9 mouse cellular contexts compared by ENCODE assay signal in the genomic region with DNA sequence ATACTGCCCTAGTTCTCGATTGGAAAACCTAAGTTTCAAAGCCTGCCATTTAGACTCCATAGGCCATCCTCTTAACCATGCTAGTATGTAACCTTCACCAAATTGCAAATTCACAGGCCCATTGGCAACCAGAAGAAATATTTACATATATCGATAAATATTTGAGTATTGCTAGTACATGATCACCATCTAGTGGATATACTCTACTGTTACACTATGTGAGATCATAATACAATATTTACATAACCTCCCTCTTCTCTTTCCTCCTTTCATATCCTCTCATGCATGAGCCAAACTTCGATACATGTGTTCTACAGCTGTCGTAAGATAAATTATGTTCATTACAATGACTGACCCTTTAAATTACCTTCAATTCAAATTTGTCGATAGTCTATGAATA. TPM values are rescaled to one million over a fixed set of nuclear protein-coding genes. Genes with fewer than 3 reads are reported as not detected.
DNase-seq lines count a peak whose midpoint lies in the region; ATAC-seq and TF ChIP-seq lines count a peak whose summit lies in the region.
"Had no signal": no experiment of that assay in that cellular context is flagged by ENCODE, and none has a peak within 500 bp of the region (broad histone marks: within the 10 kb centered on the region; RNA-seq: fewer than 3 reads in every experiment).

No protein-coding gene starts in this region.

- no peak overlapping the region for H3K27ac ChIP-seq in kidney, postnatal 0 days
- H3K27ac ChIP-seq in intestine, postnatal 0 days (ENCODE audit: low read depth, low read length): no peak overlapping the region
- no peak overlapping the region for H3K27ac ChIP-seq in neural tube, embryonic 14.5 days (ENCODE audit: low read depth, low read length)
- H3K27ac ChIP-seq in kidney, embryonic 16.5 days (ENCODE audit: low read length): no peak overlapping the region

- H3K27me3 ChIP-seq in kidney, postnatal 0 days (ENCODE audit: insufficient read depth, low read length): no peaks in the 10 kb centered on the region
- H3K27me3 ChIP-seq in intestine, postnatal 0 days (replicated peaks; ENCODE audit: control insufficient read depth, insufficient read depth, low read length): no peaks in the 10 kb centered on the region
- H3K27me3 ChIP-seq in neural tube, embryonic 14.5 days (ENCODE audit: control insufficient read depth, insufficient read depth, low read length): no peaks in the 10 kb centered on the region
- H3K27me3 ChIP-seq in kidney, embryonic 16.5 days (ENCODE audit: insufficient read depth, low read length): no peaks in the 10 kb centered on the region

- no peak overlapping the region for H3K9ac ChIP-seq in kidney, postnatal 0 days (ENCODE audit: low read depth, low read length)
- H3K9ac ChIP-seq in intestine, postnatal 0 days (ENCODE audit: low read depth, low read length): no peak overlapping the region
- no peak overlapping the region for H3K9ac ChIP-seq in neural tube, embryonic 14.5 days (replicated peaks; ENCODE audit: low read depth, low read length)
- H3K9ac ChIP-seq in kidney, embryonic 16.5 days (replicated peaks; ENCODE audit: low read length): no peak overlapping the region

- peak; percentile 73 for TF ChIP-seq CTCF in kidney, postnatal 0 days (IDR thresholded peaks at IDR 0.05; ENCODE audit: low read depth)
- peak; percentile 77 for TF ChIP-seq CTCF in intestine, postnatal 0 days (IDR thresholded peaks at IDR 0.05; ENCODE audit: low read depth)

- H3K9me3 ChIP-seq in kidney, postnatal 0 days (replicated peaks; ENCODE audit: low read length): no peaks in the 10 kb centered on the region
- H3K9me3 ChIP-seq in intestine, postnatal 0 days (ENCODE audit: control insufficient read depth): no peaks in the 10 kb centered on the region
- H3K9me3 ChIP-seq in neural tube, embryonic 14.5 days (ENCODE audit: control insufficient read depth, low read length): no peaks in the 10 kb centered on the region
- no peaks in the 10 kb centered on the region for H3K9me3 ChIP-seq in kidney, embryonic 16.5 days (ENCODE audit: low read length)

- no peak for ATAC-seq in kidney, postnatal 0 days (replicated peaks; ENCODE audit: low FRiP score, low read depth)
- ATAC-seq in activated CD4-positive, CD25-positive, alpha-beta regulatory T cell, adult 4 months: peak; percentile 79
- peak; percentile 40; the same call in 1 of the 2 replicates for ATAC-seq in intestine, postnatal 0 days
- ATAC-seq in neural tube, embryonic 14.5 days (ENCODE audit: low read depth): peak; percentile 63; the same call in 1 of the 2 replicates
- no peak; the same call in 1 of the 2 replicates for ATAC-seq in kidney, embryonic 16.5 days (ENCODE audit: low FRiP score, low TSS enrichment)

- WGBS in kidney, postnatal 0 days: 53% methylated on average over 5 of the region's 5 CpGs
- 55% methylated on average over 5 of the region's 5 CpGs for WGBS in intestine, postnatal 0 days
- WGBS in neural tube, embryonic 14.5 days: 71% methylated on average over 5 of the region's 5 CpGs
- 60% methylated on average over 5 of the region's 5 CpGs for WGBS in kidney, embryonic 16.5 days

- no peaks in the 10 kb centered on the region for H3K36me3 ChIP-seq in kidney, postnatal 0 days (ENCODE audit: insufficient read depth, low read length)
- no peaks in the 10 kb centered on the region for H3K36me3 ChIP-seq in intestine, postnatal 0 days (ENCODE audit: control insufficient read depth, insufficient read depth)
- no peaks in the 10 kb centered on the region for H3K36me3 ChIP-seq in neural tube, embryonic 14.5 days (ENCODE audit: control insufficient read depth, insufficient read depth, low read length)
- no peaks in the 10 kb centered on the region for H3K36me3 ChIP-seq in kidney, embryonic 16.5 days (ENCODE audit: insufficient read depth, low read length)

- H3K4me1 ChIP-seq in kidney, postnatal 0 days (replicated peaks; ENCODE audit: insufficient read depth, low read length): no peaks in the 10 kb centered on the region
- no peaks in the 10 kb centered on the region for H3K4me1 ChIP-seq in intestine, postnatal 0 days (replicated peaks; ENCODE audit: control insufficient read depth, insufficient read depth, low read length)
- H3K4me1 ChIP-seq in neural tube, embryonic 14.5 days (ENCODE audit: control insufficient read depth, insufficient read depth, low read length): no peaks in the 10 kb centered on the region
- H3K4me1 ChIP-seq in kidney, embryonic 16.5 days (ENCODE audit: insufficient read depth, low read length): no peaks in the 10 kb centered on the region

- peak; percentile 76 for DNase-seq in kidney, postnatal 0 days (ENCODE audit: low spot score)
- DNase-seq in kidney, adult 18-20 months: no peak
- no peak for DNase-seq in adrenal gland, postnatal 14 days
- no peak for DNase-seq in layer of hippocampus, postnatal 36 days

- no peak overlapping the region for H3K4me3 ChIP-seq in kidney, postnatal 0 days (replicated peaks; ENCODE audit: low read depth, low read length)
- H3K4me3 ChIP-seq in intestine, postnatal 0 days (ENCODE audit: low read depth, low read length): no peak overlapping the region
- no peak overlapping the region for H3K4me3 ChIP-seq in neural tube, embryonic 14.5 days (ENCODE audit: low read depth, low read length)
- H3K4me3 ChIP-seq in kidney, embryonic 16.5 days (ENCODE audit: low read length): no peak overlapping the region

- no peak overlapping the region for H3K4me2 ChIP-seq in kidney, postnatal 0 days (ENCODE audit: low read length)
- H3K4me2 ChIP-seq in intestine, postnatal 0 days (replicated peaks; ENCODE audit: low read depth): no peak overlapping the region
- no peak overlapping the region for H3K4me2 ChIP-seq in neural tube, embryonic 14.5 days (ENCODE audit: low read depth, low read length)
- no peak overlapping the region for H3K4me2 ChIP-seq in kidney, embryonic 16.5 days (replicated peaks; ENCODE audit: low read depth, low read length)

RNA-seq across cellular contexts. Expression of a gene that starts 7.1 kb away (rescaled TPM):
- polyA plus RNA-seq in kidney, postnatal 0 days (2015; fragmentation: Nextera tagmentation; extraction: Ambion mirVana): 40.9 and 46.7 TPM in 2 replicates
- polyA plus RNA-seq in activated CD4-positive, CD25-positive, alpha-beta regulatory T cell, adult 4 months (2017; shearing (Covaris generic)): 10 to 100 TPM; 34.0 to 37.2 TPM
- 54.5 and 56.7 TPM in 2 replicates for polyA plus RNA-seq in intestine, postnatal 0 days (2015; fragmentation: Nextera tagmentation; extraction: Ambion mirVana)
- 16.5 and 17.0 TPM in 2 replicates for polyA plus RNA-seq in neural tube, embryonic 14.5 days (2014; fragmentation: Nextera tagmentation; extraction: Ambion mirVana)
- polyA plus RNA-seq in kidney, embryonic 16.5 days (2015; fragmentation: Nextera tagmentation; extraction: Ambion mirVana): 34.5 and 42.7 TPM in 2 replicates
- 20.5 and 27.8 TPM in 2 replicates for total RNA-seq in adrenal gland, postnatal 14 days (2021)
- total RNA-seq in layer of hippocampus, postnatal 36 days (2021): 10 to 100 TPM; 52.3 to 53.8 TPM

RNA-seq across cellular contexts. Expression of a gene that starts 24.5 kb away (rescaled TPM):
- not detected in 2 replicates for polyA plus RNA-seq in kidney, postnatal 0 days (2015; fragmentation: Nextera tagmentation; extraction: Ambion mirVana)
- polyA plus RNA-seq in activated CD4-positive, CD25-positive, alpha-beta regulatory T cell, adult 4 months (2017; shearing (Covaris generic)): not detected
- not detected in 2 replicates for polyA plus RNA-seq in intestine, postnatal 0 days (2015; fragmentation: Nextera tagmentation; extraction: Ambion mirVana)
- polyA plus RNA-seq in neural tube, embryonic 14.5 days (2014; fragmentation: Nextera tagmentation; extraction: Ambion mirVana): not detected in 2 replicates
- not detected in 2 replicates for polyA plus RNA-seq in kidney, embryonic 16.5 days (2015; fragmentation: Nextera tagmentation; extraction: Ambion mirVana)
- not detected in 2 replicates for total RNA-seq in adrenal gland, postnatal 14 days (2021)
- total RNA-seq in layer of hippocampus, postnatal 36 days (2021): not detected
- total RNA-seq: left cerebral cortex, postnatal 25 days had no signal

RNA-seq across cellular contexts. Expression of a gene that starts 46.2 kb away (rescaled TPM):
- polyA plus RNA-seq in kidney, postnatal 0 days (2015; fragmentation: Nextera tagmentation; extraction: Ambion mirVana): not detected in 2 replicates
- polyA plus RNA-seq in activated CD4-positive, CD25-positive, alpha-beta regulatory T cell, adult 4 months (2017; shearing (Covaris generic)): not detected
- not detected in 2 replicates for polyA plus RNA-seq in intestine, postnatal 0 days (2015; fragmentation: Nextera tagmentation; extraction: Ambion mirVana)
- not detected in 2 replicates for polyA plus RNA-seq in neural tube, embryonic 14.5 days (2014; fragmentation: Nextera tagmentation; extraction: Ambion mirVana)
- polyA plus RNA-seq in kidney, embryonic 16.5 days (2015; fragmentation: Nextera tagmentation; extraction: Ambion mirVana): not detected in 2 replicates
- not detected in 2 replicates for total RNA-seq in adrenal gland, postnatal 14 days (2021)
- total RNA-seq in layer of hippocampus, postnatal 36 days (2021): not detected
- total RNA-seq: left cerebral cortex, postnatal 25 days had no signal

RNA-seq across cellular contexts. Expression of a gene that starts 55.8 kb away (rescaled TPM):
- polyA plus RNA-seq in kidney, postnatal 0 days (2015; fragmentation: Nextera tagmentation; extraction: Ambion mirVana): not detected in 2 replicates
- polyA plus RNA-seq in activated CD4-positive, CD25-positive, alpha-beta regulatory T cell, adult 4 months (2017; shearing (Covaris generic)): 10 to 100 TPM; 22.6 to 23.4 TPM
- polyA plus RNA-seq in intestine, postnatal 0 days (2015; fragmentation: Nextera tagmentation; extraction: Ambion mirVana): 0.20 and 0.34 TPM in 2 replicates
- polyA plus RNA-seq in neural tube, embryonic 14.5 days (2014; fragmentation: Nextera tagmentation; extraction: Ambion mirVana): 0.21 TPM in 1 of 2 replicates, not detected in the other
- polyA plus RNA-seq in kidney, embryonic 16.5 days (2015; fragmentation: Nextera tagmentation; extraction: Ambion mirVana): not detected in 2 replicates
- not detected in 2 replicates for total RNA-seq in adrenal gland, postnatal 14 days (2021)
- not detected for total RNA-seq in layer of hippocampus, postnatal 36 days (2021)
- total RNA-seq: left cerebral cortex, postnatal 25 days had no signal

Comparison
In these comparisons a context has a peak if more than half of its experiments do, and no peak if none do; other contexts are left out.
1. ATAC-seq: peak in activated CD4-positive, CD25-positive, alpha-beta regulatory T cell, adult 4 months (single experiment), intestine, postnatal 0 days (single experiment) and neural tube, embryonic 14.5 days (single experiment); none in kidney, postnatal 0 days (single experiment) and kidney, embryonic 16.5 days (single experiment).